Mouse (Mus musculus) heart, adult 18-20 months (tissue): ENCODE results near the gene Bckdha. TPM values are rescaled to one million over a fixed set of nuclear protein-coding genes. Genes with fewer than 3 reads are reported as not detected.

Experiments
- DNase-seq, 2 experiments: peaks; one replicate each; pipeline ENCODE4 v3.0.0; 2021 to 2022; ENCODE audit warnings: mixed read lengths in 1 of 2
- long read RNA-seq, 2 experiments: library from polyadenylated mRNA; stranded (forward); transcript quantifications; one replicate each; pipeline ENCODE4 v2.0.0; 2021
- total RNA-seq, 2 experiments: library from RNA; stranded (reverse); gene quantifications; 2 replicates each; pipeline ENCODE4 v1.2.3; 2021

Bckdha gene
- 100 to 1,000 TPM; 285 to 287 TPM for total RNA-seq
- long read RNA-seq, experiment 1, transcript Bckdha-201 (9 exons, 1,899 nt) = major isoform, 240 of 291 reads
- long read RNA-seq, experiment 1, partial matches to known transcripts = 46 of 291 reads
- long read RNA-seq, experiment 1, other reads (novel, unspliced or antisense) = 5 of 291 reads
- long read RNA-seq, experiment 2, transcript Bckdha-201 (9 exons, 1,899 nt) = major isoform, 74 of 98 reads
- long read RNA-seq, experiment 2, partial matches to known transcripts = 21 of 98 reads
- long read RNA-seq, experiment 2, other reads (novel, unspliced or antisense) = 3 of 98 reads

DNA sequence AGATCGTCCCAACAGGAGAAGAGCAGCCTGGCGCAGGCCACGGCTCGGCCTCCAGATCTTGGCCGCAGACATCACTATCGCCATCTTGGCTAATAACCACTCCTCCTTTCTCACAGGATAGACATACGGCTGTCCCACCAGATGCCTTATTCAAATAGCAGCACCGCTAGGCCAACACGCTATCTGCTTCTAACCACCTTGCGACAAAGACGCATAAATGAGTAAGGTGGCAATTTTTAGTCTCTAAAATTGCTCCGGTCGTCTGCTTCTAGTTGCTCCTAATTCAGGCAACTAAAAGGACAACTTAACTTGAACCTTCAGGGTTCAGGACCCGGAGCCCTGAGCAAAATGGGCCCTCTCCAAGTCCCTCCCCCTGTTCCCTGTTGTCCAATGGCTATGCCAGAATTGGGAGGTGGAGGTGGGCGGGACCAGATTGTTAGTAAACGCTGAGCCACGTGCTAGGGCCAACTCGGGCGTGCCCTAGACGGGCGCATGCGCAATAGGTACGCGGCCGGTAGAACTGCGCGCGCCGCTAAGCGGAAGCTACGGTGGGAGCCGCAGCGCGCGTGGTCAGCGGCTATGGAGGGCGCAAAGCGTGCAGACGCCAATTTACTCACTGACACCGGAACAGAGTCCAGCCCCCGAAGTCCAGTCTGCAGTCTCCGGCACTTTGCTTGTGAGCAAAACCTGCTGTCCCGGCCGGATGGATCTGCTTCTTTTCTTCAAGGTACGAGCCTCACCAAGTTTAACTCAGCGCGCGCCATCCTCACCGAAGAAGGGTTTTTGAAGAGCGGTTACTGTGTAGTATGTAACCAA, at the start of gene Bckdha, which contains the start of gene Exosc5:
TSS of gene Bckdha (minus strand) at position 325 of the 816 bp plus-strand sequence.
TSS of gene Exosc5 (plus strand) at position 508 of the 816 bp plus-strand sequence.
- peak; percentile 100 for DNase-seq

DNA sequence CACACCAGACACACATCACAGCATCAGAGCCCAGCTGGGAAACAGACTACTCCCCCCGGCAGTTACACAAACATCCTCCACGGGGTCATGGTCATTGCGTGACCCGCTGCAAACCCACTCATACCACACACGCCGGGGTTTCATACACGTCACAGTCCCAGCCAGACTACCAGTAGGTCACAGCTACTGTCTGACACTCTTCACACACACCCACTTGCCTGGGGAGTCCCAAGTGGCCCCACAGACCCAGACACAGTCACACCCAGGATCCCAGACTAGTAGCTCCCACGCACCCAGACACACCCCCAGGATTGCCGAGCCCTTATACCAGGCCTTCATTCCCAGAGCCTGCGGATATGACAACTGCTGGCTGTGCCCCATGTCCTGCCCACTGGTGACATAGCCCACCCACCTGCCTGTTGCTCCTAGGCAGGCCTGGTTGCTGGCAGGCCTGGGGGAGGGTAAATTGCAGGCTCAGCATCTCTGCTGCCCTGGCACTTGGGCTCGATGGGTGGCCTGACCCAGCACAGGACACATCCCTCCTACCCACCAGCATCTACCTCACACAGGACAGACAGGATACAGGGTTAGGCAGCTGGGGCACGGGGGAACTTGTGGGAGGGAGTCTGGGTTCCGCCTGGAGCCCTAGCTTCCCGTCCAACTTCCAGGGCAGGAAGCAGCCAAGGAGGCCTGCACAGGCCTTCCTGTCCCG, 49.0 kb upstream of the Bckdha start:
- peak; percentile 71 to 89 for DNase-seq

DNA sequence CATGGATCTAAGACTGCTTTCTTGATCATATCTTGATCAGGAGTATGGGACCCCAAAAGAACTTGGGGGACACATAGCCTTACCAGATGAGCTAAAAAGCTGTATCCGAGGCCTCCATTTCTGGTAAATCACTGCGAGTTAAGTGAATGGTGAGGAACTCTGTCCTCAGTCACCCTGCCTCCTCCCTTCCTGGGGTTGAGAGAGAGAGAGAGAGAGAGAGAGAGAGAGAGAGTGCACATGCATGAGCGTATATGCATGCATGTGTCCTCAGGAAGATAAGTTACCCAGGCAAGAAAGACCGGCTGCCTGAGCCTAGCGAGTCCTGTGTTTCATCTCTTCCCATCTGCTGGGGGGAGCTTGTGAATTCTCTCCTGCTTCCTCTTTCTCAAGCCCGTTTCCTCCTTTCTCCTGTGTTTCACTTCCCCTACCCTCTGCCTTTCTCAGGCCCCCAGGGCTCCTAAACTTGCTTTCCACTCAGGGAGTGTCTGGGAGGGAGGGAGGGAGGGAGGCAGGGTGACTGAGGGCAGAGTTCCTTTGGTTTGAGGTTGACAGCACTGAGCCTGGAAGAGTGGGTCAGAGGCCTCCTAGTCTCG, 47.9 kb upstream of the Bckdha start:
- DNase-seq = peak in 1 of 2 experiments; percentile 70

DNA sequence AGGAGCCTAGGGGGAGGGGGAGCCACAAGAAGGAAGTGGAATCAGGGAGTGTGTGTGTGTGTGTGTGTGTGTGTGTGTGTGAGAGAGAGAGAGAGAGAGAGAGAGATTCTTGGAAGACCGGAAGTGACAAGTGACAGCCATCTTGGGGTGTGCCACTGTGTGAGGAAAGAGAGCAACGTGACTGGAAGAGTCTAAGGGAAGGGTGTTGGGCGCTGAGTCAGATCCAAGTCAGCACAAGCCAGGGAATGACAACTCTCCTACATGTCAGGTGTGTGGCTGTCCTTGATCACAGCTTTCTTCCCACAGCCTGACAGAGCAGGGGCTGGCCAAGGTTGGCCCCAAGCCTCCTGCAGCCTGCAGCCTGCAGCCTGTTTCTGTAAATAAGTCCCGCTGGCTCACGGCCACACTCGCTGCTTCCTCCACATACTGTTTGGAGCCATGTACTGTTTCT, 47.0 kb upstream of the Bckdha start:
- DNase-seq = peak; percentile 72 to 79

DNA sequence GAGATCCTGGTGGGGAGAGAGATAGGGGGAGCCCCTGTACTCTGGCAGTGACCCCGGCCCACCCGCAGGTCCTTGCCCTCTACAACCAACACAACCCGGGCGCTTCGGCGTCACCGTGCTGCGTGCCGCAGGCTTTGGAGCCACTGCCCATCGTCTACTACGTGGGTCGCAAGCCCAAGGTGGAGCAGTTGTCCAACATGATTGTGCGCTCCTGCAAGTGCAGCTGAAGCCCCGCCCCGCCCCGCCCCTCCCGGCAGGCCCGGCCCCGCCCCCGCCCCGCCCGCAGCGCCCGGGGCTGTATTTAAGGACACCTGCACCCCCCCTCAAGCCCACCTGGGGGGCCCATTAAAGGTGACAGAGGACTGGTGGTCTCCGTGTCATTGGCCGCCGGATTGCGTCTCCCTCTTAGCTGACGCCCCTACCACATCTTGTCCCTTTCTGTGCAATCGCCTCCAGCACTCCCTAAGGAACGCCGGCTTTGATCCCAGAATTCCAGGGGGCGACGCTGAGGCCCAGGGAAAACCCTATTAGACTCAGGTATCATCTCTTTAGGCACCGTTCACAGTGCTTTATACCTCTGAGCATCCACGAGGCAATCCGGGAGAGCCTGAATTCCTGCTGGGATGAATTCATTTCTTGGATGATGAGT, 46.1 kb upstream of the Bckdha start:
- peak in 1 of 2 experiments; percentile 31 for DNase-seq

DNA sequence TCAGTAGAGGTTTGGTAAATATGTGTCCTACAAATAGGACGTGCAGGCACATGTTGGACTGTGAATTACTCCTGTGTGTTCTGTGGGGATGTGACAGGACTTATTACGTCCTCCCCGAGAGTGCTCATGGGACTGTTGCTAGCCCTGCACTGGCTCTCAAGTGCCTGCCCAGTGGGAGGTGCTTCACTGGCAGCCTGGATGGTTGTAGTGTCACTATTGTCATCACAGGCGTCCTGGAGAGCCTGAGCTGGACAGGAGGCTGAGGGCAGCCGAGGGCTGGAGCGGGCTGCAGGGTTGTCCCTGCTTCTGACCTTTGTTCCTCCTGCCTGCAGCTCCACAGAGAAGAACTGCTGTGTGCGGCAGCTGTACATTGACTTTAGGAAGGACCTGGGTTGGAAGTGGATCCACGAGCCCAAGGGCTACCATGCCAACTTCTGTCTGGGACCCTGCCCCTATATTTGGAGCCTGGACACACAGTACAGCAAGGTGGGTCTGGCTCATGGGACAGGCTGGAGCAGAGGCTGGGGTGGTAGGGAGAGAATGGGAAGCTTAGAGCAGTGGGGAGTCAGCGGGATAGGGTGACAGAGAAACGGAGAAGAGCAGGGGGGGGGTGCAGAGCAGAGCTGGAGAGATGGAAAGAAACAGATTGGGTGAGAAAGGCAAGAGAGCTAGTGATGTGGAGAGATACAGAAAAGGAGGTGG, 45.2 kb upstream of the Bckdha start:
- peak; percentile 59 to 68 for DNase-seq

DNA sequence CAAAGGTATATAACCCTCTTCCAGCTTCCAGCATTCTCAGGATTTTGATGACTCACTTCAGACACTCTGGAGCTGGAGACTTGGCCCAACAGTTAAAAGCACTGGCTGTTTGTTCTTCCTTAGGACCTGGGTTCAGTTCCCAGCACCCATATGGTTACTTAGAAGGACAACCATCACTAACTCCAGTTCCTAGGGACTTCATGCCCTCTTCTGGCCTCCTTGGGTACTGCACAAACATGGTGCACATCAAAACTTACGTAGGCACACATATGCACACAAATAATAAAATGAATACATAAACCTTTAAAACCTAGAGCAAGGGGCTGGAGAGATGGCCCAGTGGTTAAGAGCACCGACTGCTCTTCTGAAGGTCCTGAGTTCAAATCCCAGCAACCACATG, 43.6 kb upstream of the Bckdha start:
- DNase-seq = no peak

DNA sequence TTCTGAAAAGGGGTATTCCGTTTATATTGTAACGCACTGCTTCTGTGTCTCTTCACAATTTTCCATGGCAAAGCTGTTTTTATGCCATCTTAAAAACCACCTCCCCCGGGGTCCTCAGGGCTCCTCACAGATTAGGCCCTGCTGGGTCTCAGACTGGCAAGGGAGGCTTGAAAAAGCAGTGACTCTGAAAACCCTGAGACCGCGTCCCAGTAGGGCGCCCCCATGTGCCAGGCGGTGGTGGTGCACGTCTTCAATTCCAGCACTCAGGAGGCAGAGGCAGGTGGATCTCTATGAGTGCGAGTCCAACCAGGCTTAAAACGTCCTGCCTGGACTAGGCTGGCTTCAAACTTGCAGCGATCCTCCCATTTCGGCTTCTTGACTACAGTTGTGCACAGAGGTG, 42.0 kb upstream of the Bckdha start:
- DNase-seq = no peak

DNA sequence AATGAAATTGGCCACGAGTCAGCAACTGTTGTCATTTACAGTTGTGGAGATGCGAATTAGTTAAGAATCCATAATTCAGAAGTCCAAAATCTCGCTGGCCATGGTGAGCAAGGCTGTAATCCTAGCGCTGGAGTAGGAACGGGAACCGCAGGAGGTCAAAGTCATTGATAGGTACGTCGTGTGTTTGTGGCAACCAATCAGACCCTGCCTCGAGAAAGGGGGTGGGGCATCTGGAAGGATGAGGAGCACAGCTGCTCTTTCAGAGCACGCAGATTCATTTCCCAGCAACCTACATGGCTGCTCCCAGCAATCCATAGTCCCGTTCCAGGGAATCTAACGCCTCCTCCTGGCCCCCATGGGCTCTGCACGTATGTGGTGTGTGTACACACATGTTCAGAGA, 41.1 kb upstream of the Bckdha start:
- DNase-seq = no peak

DNA sequence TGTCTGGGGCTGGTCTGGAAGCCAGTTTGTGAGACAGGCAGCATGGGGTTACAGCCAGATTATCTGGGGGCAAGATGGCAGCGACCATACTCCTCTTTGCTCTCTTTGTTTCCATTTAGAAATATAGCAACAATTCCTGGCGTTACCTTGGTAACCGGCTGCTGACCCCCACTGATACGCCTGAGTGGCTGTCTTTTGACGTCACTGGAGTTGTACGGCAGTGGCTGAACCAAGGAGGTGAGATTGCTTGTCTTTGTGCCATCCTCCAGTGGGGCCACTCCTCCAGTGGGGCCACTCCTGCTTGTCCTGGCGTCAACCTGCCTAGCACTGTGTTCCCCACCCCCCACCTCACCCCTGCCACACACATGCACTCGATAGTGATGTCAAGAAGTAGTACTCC, 35.3 kb upstream of the Bckdha start:
- no peak for DNase-seq

DNA sequence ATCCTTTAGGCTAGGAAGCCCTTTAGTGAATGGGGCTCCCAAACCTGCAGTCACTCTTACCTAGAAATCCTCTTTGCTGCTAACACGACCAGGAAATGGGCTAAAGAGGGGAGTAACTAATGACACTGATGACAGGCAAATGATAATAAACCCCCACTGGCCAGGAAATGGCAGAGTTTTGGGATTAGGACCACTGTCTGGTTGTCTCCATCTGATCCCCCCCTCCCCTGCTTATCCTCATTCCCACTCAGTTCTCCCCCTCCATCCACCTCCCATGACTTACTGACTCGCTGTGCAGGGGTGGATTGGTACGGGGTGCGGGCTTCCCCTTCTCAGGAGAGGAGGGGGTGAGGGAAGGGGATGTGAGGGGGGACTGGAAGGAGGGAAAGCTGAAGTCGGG, 31.3 kb upstream of the Bckdha start:
- no peak for DNase-seq

DNA sequence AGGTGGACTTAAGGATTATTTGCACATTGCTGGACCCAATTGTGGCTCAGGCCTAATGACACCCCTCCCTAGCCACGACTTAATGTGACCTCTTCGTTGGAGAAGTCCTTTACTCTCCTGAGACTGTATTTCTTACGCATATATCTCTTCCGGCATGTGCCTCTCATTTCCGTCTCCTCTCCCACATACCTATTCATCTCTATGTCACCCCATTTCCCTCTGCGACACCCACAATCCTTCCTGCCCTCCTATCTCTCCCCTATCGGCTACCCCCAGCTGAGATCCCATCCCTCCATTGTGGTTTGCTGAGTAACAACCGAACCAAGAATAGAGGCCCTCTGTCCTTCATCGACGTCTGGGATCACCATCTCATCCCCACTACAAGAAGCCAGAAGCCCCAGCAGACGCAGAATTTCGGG, 30.8 kb upstream of the Bckdha start:
- DNase-seq = no peak

DNA sequence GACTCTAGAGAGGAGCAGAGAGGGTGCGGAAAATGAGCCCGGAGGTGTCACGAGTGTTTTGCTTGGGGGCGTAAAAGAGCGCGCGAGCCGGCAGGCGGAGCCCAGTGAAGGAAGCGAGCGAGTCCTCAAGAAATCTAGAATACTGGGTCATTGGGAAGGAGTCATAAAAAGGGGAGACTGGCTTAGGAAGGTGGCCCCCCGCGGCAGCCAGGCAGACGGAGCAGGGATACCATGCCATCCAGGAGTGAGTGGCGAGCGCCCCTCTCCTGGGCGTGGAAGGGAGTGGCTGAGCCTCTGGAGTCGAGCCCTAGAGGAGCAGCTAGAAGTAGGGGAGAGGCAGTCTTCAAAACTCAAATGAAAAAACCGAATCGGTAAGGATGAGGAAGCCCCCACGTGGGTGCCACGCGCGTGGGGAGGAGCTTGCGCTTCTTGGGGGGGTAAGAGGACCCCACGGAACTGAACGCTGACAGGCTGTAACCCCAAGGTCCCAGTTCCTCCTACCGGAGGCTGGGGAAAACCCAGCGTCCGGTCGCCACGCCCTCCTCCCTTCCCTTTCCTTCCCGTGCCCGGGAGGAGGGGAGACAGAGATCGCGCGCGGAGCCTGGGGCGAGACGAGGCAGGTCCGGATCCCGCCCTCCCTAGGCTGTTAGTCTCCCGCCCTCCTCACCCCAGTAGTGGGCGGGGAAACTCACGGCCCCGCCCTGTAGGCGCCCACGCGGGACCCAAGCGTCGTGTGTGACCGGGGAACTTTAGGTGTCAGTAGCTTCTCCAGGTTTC, 30.2 kb upstream of the Bckdha start:
- peak; percentile 82 to 93 for DNase-seq

DNA sequence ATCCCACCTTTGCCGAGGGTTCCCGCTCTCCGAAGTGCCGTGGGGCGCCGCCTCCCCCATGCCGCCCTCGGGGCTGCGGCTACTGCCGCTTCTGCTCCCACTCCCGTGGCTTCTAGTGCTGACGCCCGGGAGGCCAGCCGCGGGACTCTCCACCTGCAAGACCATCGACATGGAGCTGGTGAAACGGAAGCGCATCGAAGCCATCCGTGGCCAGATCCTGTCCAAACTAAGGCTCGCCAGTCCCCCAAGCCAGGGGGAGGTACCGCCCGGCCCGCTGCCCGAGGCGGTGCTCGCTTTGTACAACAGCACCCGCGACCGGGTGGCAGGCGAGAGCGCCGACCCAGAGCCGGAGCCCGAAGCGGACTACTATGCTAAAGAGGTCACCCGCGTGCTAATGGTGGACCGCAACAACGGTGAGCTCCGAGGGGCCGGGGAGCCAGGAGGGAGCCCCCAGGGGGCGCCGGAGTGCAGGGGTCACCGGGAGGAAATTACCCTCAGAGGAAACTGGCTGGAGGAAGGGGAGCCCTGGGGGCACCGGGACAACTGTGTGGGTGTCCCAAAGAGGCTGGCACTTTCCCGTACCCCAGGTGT, 29.1 kb upstream of the Bckdha start:
- peak; percentile 78 to 81 for DNase-seq

DNA sequence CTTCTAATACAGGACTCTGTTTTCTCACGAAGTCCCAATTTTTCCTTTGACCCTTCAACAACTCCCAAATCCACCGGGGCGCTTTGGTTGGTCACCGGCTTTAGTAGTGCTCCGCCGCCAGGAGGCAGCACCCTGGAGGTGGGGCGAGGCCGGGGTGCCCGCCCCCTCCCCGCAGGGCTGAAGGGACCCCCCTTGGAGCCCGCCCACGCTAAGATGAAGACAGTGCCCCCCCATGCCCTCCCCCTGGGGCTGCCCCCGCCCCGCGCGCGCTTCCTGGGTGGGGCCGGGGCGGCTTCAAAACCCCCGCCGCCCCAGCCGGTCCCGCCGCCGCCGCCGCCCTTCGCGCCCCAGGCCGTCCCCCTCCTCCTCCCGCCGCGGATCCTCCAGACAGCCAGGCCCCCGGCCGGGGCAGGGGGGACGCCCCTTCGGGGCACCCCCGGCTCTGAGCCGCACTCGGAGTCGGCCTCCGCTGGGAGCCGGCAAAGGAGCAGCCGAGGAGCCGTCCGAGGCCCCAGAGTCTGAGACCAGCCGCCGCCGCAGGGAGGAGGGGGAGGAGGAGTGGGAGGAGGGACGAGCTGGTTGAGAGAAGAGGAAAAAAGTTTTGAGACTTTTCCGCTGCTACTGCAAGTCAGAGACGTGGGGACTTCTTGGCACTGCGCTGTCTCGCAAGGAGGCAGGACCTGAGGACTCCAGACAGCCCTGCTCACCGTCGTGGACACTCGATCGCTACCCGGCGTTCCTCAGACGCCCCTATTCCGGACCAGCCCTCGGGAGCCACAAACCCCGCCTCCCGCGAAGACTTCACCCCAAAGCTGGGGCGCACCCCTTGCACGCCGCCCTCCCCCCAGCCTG, 28.1 kb upstream of the Bckdha start, which contains the start of gene Tgfb1:
TSS of gene Tgfb1 (plus strand) at position 323 of the 852 bp plus-strand sequence.
- peak; percentile 87 to 90 for DNase-seq

DNA sequence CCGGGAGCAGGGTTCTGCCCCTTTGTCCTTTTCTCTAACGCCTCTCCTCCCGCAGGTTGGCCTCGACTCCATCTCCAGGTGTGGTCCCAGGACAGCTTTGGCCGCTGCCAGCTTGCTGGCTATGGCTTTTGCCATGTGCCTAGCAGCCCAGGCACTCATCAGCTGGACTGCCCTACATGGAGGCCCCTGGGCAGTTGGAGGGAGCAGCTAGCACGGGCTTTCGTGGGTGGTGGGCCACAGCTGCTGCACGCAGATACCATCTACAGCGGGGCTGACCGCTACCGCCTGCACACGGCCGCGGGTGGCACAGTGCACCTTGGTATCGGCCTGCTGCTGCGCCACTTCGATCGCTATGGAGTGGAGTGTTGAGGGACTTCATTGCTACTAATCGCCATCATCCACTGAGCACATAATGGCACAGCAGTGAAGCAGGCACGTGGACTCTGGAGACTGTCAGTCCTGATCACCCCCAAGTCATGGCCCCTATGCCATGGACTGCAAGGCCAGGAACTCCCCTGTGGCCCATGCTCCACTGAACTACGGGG, 27.2 kb upstream of the Bckdha start:
- no peak for DNase-seq

DNA sequence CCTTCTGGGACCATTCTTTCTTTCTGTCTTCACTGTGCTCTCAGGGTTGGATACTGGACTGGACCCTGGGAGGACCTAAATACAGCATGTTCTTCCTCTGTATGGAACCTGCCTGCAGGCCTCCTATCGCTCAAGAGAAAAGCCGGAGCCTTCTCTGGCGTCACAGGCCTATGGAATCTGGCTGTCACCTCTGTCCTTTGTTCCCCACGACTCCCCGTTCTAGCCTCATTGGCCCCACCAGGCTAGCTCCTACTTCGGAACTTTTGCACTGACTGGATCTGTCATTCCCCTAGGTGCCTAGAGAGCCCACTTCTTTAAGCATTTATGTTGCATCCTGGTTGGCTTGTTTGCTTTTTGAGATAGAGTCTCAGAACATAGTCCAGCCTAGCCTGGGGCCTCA, 25.9 kb upstream of the Bckdha start:
- no peak for DNase-seq

DNA sequence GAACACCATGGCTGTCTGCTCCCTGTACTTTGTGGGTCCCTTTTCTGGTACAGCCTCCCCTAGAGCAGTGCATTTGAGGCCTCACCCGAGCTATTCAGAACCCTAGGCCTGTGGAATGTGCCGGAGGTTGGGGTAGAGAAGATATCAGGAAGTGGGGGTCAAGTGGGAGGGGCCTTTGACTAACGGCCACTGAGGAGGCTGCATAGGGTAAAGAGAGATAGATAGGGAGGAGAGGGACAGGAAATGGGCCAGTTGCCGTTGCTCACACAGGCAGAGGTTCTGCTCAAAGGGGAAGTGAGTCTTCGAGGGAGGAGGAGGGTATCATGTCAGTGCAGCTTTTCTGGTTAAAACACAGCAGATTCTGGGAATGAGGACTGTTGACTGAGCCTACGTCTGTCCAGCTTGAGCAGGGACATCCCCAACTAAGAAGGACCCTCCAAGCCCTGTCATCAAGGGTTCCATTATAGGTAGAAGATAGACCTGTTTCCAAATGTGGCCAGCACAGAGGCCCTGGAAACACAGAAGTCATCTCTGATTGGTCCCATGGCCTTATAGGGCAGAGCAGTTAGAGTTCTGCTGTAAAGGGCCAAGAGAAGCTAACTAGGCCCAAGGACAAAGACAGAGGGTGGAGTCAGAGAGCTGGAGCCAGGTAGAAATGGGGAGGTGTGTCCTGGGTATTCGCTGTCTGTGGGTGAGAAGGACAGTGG, 24.8 kb upstream of the Bckdha start:
- peak in 1 of 2 experiments; percentile 57 for DNase-seq
